Mouse (Mus musculus) adrenal gland, postnatal 0 days (tissue): ENCODE measurements around the gene Tceal6. TPM values are rescaled to one million over a fixed set of nuclear protein-coding genes. Genes with fewer than 3 reads are reported as not detected.

Experiments
- polyA plus RNA-seq: library from polyadenylated mRNA; unstranded; fragments of >200 nt; fragmentation: Nextera tagmentation; extraction: Ambion mirVana; gene quantifications from 2 replicates; pipeline ENCODE4 v1.2.1, GENCODE M21; 2015

Gene Tceal6
- polyA plus RNA-seq, result 1.1 and 3.0 TPM in 2 replicates

DNA sequence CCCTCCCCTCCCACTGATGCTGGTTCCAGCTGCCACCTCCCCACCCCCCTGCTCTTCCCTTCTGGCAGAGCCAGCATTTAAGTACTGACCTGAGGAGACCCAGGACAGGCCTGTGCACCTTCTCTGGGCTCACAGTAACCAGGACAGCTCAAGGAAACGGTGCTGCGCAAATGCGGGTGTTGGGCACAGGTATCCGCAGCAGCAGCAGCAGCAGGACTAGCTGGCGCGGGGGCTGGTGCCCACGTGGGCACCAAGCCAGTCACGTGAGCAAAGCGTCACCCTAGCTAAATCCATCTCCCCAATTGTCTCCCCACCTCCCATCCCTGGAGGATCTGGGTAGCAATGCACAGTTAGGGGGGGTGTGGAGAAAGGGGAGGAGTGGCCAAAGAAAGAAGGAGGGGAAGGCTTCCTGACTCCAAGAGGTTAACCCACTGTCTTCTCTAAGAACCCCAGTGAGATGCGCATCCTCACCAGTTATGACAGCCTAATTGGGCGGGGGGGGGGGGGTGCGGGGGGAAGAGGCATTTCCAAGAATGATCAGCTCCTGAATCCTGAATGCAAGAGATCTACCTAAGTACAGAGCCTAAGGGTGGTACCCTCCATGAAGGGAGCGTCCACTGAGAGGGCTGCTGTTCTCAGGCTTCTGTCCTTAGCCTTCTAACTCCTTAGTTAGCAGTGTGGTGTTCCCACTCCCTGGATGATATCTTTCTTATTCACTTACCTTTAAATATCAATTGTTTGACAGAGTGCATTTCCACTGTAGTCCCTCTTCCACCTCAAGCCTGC lies at the start of gene Tceal6:
Tceal6 (minus strand) TSS at position 252 of the 786 bp plus-strand sequence.

DNA sequence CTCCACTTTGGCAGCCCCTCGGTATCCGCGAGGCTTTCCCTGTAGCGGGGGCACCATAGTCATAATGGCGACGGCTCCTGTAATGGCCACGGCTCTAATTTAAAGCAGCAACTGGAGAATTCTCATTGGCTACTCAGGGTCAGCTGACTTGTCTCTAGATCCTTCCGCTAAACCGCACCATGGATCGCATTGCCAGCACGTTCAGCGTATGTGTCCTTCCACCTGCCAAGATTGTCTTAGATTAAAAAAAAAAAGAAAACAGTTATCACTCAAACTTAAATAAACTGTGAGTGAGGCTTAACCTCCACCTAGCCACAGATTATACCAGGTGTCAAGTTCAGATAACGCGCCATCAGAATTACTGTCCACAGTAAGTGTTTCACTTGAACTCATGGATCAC lies 33.0 kb downstream of the Tceal6 start, which contains the start of gene Gm15023:
Gm15023 (minus strand) TSS at position 101 of the 400 bp plus-strand sequence.

Other genes starting within 250 kb of the Tceal6 start
- 0.52 and 0.71 TPM in 2 replicates for gene Nxf2, start 245.9 kb downstream of the Tceal6 start, polyA plus RNA-seq
- 4.7 and 6.4 TPM in 2 replicates for gene Zmat1, start 201.5 kb downstream of the Tceal6 start, polyA plus RNA-seq
- not detected in 2 replicates for gene Gm15023, start 33.1 kb downstream of the Tceal6 start, polyA plus RNA-seq
- gene Pramel3, start 91.6 kb upstream of the Tceal6 start, polyA plus RNA-seq, result not detected in 2 replicates
- gene Gm5128, start 162.6 kb upstream of the Tceal6 start, polyA plus RNA-seq, result 0.08 TPM in 1 of 2 replicates, not detected in the other
- gene Gm7903, start 223.1 kb upstream of the Tceal6 start, polyA plus RNA-seq, result not detected in 2 replicates